Mouse (Mus musculus): Measurements from ENCODE around the gene Rab5if. TPM values are rescaled to one million over a fixed set of nuclear protein-coding genes. Genes with fewer than 3 reads are reported as not detected.
"Not testable (repeated sequence)": the region's sequence is repeated elsewhere in the genome, so short reads cannot be mapped to it uniquely, and the experiment has no call there.

The Rab5if gene
- polyA plus RNA-seq, 1 experiment from 2014 or later = 145 TPM

DNA sequence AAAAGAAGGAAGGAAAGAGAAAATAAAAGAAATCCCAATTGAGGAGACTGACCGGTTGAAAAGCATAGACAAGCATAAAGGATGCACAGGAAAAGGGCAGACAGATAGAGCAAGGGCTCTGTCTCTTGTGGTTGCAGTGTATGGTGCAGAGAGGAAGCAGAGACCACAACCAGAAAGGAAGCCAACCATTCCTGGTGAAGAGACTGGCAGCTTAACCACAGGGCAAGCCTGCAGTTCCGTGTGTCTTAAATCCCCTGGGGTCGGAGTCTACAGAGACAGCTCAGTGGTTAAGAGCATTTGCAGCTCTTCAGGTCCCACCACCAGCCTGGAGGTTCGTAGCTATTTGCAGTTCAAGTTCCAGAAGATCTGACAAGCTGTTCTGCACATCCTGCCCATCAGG lies 55.6 kb downstream of the Rab5if start:
- Histone ChIP-seq H3K27ac (replicated peaks) (no peak overlapping the region), H3K9ac (no peak overlapping the region), H3K4me3 (no peak overlapping the region), H3K27me3 (no peaks in the 10 kb centered on the region), H3K4me2 (no peak overlapping the region), H3K9me3 (no peaks in the 10 kb centered on the region), H3K36me3 (no peaks in the 10 kb centered on the region), H3K4me1 (replicated peaks) (no peaks in the 10 kb centered on the region)
- ATAC-seq (ENCODE audit: low FRiP score, low read depth) = no peak
- 72% methylated on average over 4 of the region's 4 CpGs for WGBS

DNA sequence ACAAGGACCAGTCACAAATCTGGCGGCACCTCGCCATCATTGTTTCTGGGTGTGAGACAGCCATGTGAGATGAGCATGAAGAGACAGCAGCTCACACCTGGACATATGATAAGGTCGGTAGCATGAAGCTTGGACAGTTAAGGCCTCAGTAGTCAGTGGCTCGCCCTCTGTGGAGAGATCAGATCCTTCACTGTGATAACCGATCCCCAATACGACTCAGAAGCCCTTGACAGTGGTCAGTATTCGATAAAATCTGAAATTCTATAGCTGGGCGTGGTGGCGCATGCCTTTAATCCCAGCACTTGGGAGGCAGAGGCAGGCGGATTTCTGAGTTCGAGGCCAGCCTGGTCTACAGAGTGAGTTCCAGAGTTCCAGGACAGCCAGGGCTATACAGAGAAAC lies 56.3 kb downstream of the Rab5if start:
- not testable (repeated sequence) for H3K27ac ChIP-seq (replicated peaks); H3K36me3 ChIP-seq; H3K4me3 ChIP-seq; H3K9ac ChIP-seq; H3K4me1 ChIP-seq (replicated peaks); H3K4me2 ChIP-seq; H3K27me3 ChIP-seq; ATAC-seq (ENCODE audit: low FRiP score, low read depth); H3K9me3 ChIP-seq
- 91% methylated on average over 11 of the region's 11 CpGs for WGBS

DNA sequence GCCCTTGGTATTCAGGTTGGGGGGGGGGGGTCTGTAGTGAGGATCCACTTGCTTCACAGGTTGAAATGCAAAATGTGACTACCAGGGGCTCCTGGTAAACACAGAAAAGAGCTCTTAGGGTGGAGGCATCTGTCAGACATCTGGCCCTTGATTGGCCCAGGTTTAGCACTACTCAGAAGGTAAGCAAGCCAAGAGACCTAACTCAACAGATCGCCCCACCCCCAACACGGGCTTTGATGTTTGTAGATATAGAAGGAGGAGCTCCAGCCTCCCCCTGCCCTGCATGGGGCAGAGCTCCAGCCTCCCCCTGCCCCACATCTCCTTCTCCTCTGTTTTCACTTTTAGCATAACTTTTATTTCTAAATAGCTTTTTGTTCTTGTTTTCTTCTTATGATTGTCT lies 56.9 kb downstream of the Rab5if start:
- WGBS = 77% methylated on average over 2 of the region's 2 CpGs
- no peak for ATAC-seq (ENCODE audit: low FRiP score, low read depth)
- H3K4me3 ChIP-seq = no peak overlapping the region

DNA sequence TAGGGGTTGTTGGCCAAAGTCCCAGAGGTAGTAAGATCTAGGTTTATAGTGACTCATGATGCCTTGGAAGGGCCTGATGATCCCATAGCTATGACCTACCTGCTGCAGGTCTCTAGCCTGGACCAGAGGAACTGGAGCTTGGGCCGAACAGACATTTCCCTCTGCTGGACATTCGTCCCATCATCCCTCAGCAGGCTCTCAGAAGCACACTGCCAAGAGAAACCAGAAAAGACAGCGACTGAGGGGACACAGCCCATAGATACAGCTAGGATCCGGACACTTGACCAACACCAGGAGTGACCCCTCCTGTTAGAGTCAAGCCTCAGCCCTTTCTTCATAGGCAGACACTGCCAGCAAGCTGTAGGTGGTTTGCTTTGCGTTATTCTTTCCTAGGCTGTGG lies 60.1 kb downstream of the Rab5if start:
- ATAC-seq (ENCODE audit: low FRiP score, low read depth) = no peak
- WGBS = 85% methylated on average over 5 of the region's 5 CpGs
- Histone ChIP-seq H3K4me2 (no peak overlapping the region), H3K9me3 (no peaks in the 10 kb centered on the region), H3K27ac (replicated peaks) (no peak overlapping the region), H3K36me3 (peaks cover 15% of the 10 kb centered on the region), H3K27me3 (no peaks in the 10 kb centered on the region), H3K4me1 (replicated peaks) (no peaks in the 10 kb centered on the region), H3K4me3 (no peak overlapping the region), H3K9ac (no peak overlapping the region)

More for the DNA sequence above, 56.9 kb downstream of the Rab5if start:
- Histone ChIP-seq H3K27ac (replicated peaks) (no peak overlapping the region), H3K4me2 (no peak overlapping the region), H3K36me3 (no peaks in the 10 kb centered on the region), H3K4me1 (replicated peaks) (no peaks in the 10 kb centered on the region), H3K9me3 (no peaks in the 10 kb centered on the region), H3K9ac (no peak overlapping the region), H3K27me3 (no peaks in the 10 kb centered on the region)

Other genes with a start within 250 kb of the Rab5if start
- 215 and 244 TPM in 2 replicates for gene Dlgap4, start 249.4 kb upstream of the Rab5if start, polyA plus RNA-seq (2015; fragmentation: Nextera tagmentation; extraction: Ambion mirVana)
- gene Myl9, start 87.7 kb upstream of the Rab5if start, polyA plus RNA-seq (2015; fragmentation: Nextera tagmentation; extraction: Ambion mirVana) = 42.4 and 44.8 TPM in 2 replicates
- 21.3 and 22.6 TPM in 2 replicates for gene Tgif2, start 23.1 kb upstream of the Rab5if start, polyA plus RNA-seq (2015; fragmentation: Nextera tagmentation; extraction: Ambion mirVana)
- 9.1 TPM in 2 replicates for gene 4930518I15Rik, start 5.2 kb upstream of the Rab5if start, polyA plus RNA-seq (2015; fragmentation: Nextera tagmentation; extraction: Ambion mirVana)
- 0.17 TPM in 1 of 2 replicates, not detected in the other for gene Sla2, start 24.1 kb downstream of the Rab5if start, polyA plus RNA-seq (2015; fragmentation: Nextera tagmentation; extraction: Ambion mirVana)
- 135 and 141 TPM in 2 replicates for gene Ndrg3, start 128.9 kb downstream of the Rab5if start, polyA plus RNA-seq (2015; fragmentation: Nextera tagmentation; extraction: Ambion mirVana)
- 11.0 and 13.2 TPM in 2 replicates for gene Dsn1, start 144.0 kb downstream of the Rab5if start, polyA plus RNA-seq (2015; fragmentation: Nextera tagmentation; extraction: Ambion mirVana)
- 5.2 and 6.3 TPM in 2 replicates for gene Soga1, start 216.1 kb downstream of the Rab5if start, polyA plus RNA-seq (2015; fragmentation: Nextera tagmentation; extraction: Ambion mirVana)
- not detected in 2 replicates for gene Tldc2, start 223.9 kb downstream of the Rab5if start, polyA plus RNA-seq (2015; fragmentation: Nextera tagmentation; extraction: Ambion mirVana)